Mouse (Mus musculus) left cerebral cortex, postnatal 36 days (tissue): ENCODE measurements around the gene Ccdc85c. TPM values are rescaled to one million over a fixed set of nuclear protein-coding genes. Genes with fewer than 3 reads are reported as not detected.

Experiments used
- DNase-seq, 2 experiments: peaks; one replicate each; pipeline ENCODE4 v3.0.0; 2021 to 2022; ENCODE audit warnings: low spot score in 2 of 2, mixed read lengths in 1 of 2
- intact Hi-C: fragments of 180-260 bp; cut with DNase I; formaldehyde crosslinking; loops from one replicate; pipeline ENCODE4 v1.15.1; 2025
- total RNA-seq, 2 experiments: library from RNA; stranded (reverse); gene quantifications; 2 replicates each; pipeline ENCODE4 v1.2.3; 2021

The Ccdc85c gene
- total RNA-seq, result 10 to 100 TPM; 75.2 to 77.4 TPM

DNA sequence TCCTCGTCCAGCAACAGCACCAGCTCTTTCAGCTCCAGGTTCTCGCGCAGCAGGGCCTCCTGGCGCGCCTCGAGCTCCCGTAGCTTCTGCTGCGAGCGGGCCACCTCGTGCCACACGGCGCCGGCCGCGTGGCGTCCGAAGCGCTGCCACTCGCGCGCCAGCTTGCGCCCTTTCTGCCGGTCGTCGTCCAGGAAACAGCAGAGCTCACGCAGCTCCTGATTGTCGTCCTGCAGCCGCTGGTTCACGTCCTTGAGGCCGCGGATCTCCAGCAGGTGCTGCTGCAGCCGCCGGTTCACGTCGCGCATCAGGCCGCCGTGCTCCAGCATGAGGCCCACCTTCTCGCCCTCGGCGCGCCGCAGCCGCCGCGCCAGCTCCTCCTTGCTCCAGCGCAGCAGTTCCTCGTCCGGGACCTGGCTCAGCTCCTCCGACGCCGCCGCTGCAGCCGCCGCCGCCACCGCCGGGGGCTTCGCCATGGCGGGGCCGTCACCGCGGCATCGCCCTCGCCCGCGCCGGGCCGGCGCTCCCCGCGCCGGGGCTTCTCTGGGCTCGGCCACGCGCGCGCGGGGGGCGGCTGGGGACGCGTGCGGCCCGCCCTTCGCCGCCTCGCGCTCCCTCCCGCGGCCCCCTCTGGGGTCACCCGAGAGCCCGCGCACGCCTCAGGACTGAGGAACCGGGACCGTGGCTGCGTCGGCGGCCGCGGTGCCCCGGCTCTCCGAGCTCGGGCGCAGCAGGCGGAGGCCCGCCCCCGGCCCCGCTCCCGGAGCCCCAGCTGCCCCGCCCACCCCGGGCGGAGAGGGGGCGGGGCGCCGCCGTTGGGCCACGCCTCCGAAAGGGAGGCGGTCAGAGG is at the start of gene Ccdc85c:
Gene Ccdc85c, minus strand, starts transcription at position 765 of the 847 bp plus-strand sequence.
- peak in 1 of 2 experiments; percentile 47 for DNase-seq
- intact Hi-C loops, result loop anchor here (2.0 to 5.0 kb wide), 3 partner anchors 38 to 62 kb away; partner anchors contain the start of gene Cyp46a1

DNA sequence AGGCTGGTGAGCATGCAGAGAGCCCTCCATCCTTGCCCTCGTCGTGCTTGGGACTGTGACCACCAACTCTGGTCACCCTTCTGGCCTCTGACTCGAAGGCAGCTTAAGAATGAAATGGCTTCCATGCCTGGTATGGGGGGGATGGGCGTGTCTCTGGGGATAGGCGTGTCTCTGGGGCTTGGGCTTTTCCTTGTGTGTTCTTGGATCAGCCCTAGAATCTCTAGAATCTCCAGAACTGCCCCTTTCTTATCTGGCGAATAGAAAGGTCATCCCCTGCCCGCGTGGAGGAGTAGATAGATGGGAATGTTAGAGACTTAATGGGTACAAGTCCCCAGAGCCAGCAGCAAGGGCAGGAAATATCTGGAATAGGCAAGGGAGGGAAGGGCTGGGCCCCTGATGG is 44.9 kb upstream of the Ccdc85c start:
- intact Hi-C loops, result no loop called here
- DNase-seq, result no peak

DNA sequence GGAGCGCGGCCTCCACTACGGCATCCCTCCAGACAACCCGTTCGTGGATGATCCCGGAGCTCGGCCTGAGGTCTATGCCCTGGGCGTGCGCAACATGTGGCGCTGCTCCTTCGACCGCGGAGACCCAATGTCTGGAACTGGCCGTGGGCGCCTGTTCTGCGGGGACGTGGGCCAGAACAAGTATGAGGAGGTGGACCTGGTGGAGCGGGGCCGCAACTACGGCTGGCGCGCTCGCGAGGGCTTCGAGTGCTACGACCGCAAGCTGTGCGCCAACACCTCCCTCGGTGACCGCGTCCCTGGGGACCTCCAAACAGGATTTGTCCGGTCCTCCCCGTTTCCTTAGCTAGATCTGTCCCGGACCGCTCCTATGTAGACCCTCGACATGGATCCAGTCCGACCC is 43.3 kb upstream of the Ccdc85c start:
- intact Hi-C loops, result no loop called here
- no peak for DNase-seq

DNA sequence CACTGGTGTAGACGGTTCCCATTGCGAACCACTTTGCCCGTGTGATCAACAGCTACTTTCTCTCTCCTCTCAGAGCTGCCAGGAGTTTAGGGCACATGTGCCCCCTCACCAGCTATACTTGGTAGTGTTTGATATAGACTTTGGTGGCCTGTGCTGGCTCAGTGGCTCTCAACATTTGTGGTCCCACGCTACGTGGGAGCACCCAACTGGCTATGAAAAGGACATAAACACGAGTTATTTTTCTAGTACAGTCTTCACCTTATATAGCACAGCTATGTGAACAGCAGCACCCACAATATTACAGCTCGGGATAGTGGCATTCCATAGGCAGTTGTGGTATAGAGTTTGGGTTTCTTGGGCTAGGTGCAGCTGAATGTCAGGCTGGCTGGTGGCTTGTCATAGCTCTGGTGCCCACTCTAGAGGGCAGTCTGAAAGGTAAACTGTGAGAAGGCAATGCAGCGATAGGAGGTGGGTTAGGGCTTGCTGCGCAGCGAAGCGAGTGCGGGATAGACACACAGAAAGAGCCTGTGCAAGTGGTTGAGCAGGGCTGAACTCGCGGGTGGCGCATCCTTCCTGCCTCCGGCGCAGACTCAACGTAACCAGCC is 42.7 kb upstream of the Ccdc85c start:
- intact Hi-C loops, result no loop called here

DNA sequence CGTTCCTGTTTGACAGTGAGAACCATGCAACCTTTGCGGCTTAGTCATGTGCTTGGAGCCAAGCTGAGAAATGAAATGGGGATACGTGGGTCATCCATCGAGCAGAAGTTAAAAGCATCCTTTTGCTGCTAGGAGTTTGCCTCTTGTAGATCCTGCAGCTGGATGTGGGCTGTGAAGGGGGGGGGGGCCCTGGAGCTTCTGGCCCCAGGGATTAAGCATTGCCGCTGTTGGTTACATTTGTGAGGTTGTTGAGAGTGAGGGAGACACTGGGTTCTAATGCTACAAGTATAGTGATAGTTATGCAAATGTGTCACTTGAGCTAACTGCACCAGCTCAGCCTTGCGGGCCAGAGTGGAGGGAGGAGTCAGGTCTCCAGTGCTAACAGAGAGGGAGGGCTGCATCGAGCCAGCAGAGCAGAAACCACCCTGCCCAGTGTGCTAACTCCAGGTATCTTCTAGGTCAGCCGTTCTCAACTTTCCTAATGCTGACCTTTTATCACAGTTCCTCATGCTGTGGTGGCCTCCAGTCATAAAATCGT is 42.0 kb upstream of the Ccdc85c start:
- intact Hi-C loops, result no loop called here
- DNase-seq, result no peak

More for the DNA sequence above, 42.7 kb upstream of the Ccdc85c start:
- DNase-seq, result no peak

DNA sequence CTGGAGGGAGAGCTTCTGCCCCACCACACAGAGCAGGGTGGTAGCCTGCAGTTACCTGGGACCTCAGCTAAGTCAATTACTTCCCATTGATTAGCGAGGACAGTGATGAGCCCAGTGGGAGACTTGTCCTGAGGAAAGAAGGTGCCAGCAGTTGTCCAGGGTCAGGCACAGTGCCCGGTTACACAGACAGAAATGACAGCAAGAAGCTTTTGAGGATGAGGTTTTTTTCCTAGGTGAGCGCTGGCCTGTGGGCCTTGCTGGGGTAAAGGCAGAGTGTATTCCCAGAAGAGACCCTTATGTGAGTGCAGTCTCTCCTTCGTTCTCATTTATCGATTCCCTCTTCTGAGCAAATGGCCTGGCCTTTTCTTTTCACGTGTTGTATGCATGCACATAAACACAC is 41.4 kb upstream of the Ccdc85c start:
- no peak for DNase-seq
- intact Hi-C loops, result no loop called here

DNA sequence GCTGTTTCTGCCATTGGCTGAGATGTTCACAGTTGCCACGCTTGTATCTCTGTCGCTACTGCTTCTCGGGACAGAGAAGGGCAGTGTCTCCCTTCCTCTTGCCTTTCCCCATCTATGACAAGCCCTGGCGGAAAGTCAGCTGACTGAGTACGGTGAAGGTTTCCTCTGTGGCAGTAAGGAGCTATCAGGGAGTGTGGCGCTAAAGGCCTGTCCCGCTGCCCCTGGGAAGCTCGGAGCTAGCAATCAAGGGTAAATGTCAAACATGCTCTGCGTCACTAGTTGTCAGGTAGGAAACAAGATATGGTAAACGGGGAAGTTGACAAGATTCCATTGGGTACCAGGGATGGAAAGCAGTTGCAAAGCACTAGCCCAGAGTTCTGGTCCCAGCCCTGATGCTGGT is 40.6 kb upstream of the Ccdc85c start:
- no peak for DNase-seq
- intact Hi-C loops, result no loop called here

DNA sequence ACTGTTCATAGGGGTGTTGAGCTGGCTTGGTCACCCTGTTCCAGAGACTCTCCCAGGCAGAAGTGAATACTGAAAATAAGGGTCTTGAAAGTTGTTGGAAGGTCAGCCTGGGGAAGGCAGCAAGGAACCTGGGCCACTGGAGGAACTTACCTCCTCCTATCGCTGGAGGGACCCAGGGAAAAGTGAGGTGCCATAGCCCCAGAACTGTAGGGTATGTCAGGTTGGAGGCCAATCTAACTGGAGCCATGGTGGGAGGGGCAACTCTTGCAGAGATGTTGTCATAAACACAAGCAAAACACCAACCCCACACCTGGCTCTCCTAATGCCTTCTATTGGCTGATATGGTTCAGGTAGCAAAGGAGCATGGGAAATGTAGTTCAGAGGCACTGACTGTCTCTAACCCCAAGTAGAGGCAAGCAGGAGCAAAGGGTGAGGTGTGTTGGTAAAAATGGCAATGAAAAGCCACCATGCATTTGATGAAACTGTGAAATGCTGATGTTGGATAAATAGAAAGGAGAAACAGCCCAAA is 38.1 kb upstream of the Ccdc85c start:
- intact Hi-C loops, result no loop called here
- DNase-seq, result no peak

DNA sequence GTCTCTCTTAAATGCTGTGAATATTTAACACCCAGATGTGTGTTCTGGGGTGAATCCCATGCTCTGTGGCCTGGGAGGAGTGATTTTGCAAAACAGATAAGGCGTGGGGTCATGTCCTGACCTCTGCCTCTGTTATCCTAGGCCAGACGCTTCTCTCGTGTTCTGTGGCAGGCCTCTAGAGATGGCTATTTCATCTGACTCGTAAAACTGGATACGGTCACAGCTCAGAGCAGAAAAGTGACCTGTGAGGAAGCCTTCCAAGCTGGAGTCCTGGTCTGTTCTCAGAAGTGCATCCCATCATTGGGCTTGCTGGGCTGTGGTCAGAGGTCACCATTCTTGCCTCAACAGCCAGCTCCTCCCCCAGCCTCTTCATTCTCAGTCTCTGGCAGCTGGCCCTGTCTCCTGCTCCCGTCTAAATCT is 37.2 kb upstream of the Ccdc85c start:
- DNase-seq, result no peak
- intact Hi-C loops, result no loop called here

DNA sequence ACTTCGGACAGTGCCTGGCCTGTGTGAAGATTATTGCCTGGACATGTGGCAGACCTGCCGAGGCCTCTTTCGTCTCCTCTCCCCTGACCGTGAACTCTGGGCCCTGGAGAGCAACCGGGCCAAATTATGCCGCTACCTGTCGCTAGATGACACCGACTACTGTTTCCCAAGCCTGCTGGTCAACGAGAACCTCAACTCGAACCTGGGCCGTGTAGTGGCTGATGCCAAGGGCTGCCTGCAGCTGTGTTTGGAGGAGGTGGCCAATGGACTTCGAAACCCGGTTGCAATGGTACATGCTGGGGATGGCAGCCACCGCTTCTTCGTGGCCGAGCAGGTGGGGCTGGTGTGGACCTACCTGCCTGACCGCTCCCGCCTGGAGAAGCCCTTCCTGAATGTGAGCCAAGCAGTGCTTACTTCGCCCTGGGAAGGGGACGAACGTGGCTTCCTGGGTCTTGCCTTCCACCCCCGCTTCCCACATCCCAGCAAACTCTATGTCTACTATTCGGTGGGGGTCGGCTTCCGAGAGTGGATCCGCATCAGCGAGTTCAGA is 36.6 kb upstream of the Ccdc85c start:
- intact Hi-C loops, result no loop called here
- no peak for DNase-seq

DNA sequence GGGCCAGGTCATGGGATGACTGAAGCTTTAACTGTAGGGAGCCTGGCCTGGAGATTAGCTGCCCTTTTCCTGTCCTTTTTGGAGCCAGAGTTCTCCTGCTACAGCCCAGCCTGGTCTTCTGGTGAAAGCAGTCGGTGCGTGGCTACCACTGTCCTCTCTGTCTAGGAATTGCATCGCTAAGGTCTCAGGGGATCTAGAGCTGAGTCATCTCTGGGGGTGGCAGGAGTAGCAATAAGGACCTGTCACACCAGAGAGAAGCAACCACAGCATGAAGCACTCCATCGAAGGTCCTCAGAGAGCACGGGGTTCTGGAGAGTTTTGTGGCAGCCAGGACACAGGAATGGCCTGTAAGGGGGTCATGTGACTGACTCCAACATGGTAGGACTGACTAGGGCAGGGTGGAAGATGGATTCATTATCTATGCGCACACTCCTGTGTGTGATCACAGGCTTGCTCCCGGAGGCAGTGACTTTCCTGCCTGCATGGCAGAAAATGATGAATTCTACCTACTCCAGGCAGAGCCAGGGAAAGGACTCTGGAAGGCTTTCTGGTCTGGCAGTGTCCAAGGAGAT is 35.3 kb upstream of the Ccdc85c start:
- intact Hi-C loops, result no loop called here
- no peak for DNase-seq

DNA sequence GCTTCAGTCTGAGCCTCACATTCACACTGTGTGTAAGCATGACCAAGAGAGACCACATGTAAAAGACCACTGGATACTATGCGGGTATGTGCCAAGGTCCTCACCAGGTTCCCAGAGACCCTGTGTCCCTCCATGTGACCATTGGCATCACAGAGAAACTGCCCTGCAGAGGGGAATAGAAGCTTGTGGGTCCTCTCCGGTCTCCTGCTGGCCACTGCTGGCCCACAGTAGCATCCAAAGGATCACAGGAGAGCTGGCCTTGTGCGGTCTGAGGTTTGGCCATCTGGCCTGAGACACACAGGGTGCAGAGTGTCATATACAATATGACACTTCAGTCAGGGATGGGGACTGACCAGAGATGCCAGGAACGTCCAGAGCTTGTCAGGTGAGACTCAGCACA is 34.8 kb upstream of the Ccdc85c start:
- intact Hi-C loops, result no loop called here
- no peak for DNase-seq

DNA sequence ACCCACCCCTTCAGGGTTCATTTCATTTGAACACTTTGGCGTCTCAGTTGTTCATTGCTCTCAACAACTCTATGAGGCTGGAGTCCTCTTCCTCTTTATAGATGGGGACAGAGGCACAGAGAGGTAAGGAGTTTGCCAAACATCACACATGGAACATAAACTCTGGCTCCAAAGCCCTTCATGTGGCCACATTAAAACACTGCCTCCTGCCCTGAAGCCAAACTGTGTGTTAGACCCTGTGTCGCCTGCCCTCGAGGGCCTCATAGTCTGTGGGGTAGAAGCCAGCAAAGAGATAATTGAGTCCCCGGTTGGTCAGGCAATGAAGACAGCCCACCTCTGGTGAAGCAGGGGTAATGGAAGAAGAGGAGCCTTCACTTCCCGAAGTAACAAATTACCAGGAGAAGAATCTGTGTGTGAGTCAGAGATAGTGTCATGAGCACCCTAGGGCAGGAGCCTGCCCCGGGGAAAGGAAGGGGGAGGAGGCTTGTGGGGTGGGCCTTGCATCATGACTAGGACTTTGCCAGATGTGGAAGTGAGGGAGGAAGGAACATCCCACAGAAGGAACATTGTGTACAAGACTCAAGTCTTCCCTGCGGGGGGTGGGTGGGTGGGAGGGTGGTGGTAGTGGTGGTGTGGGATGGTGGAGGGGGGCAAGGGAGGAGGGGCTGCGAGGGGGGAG is 34.0 kb upstream of the Ccdc85c start:
- intact Hi-C loops, result no loop called here
- DNase-seq, result no peak

DNA sequence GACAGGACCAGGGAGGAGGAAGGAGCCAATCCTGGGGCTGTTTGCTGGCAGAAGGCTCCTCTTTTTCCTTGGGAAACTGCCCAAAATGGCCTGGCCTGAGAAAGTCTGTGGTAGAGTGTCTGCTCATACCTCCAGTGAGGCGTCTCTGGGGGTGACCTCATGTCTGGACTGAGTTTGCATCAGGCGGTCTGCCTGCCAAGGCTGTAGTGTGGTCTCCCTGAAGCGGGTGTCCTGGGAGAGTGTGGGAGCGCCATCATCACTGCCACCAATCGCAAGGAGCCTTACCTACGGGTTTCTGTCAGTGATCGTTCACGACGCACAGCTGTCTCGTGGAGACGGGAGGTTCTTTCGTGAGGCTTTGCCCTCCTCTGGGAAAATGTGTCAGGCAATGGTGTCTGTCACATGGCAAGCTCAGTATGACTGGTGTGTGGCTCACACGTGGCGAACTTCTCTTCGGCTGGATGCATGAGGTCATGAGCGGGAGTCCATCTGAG is 33.2 kb upstream of the Ccdc85c start:
- DNase-seq, result no peak
- intact Hi-C loops, result no loop called here

DNA sequence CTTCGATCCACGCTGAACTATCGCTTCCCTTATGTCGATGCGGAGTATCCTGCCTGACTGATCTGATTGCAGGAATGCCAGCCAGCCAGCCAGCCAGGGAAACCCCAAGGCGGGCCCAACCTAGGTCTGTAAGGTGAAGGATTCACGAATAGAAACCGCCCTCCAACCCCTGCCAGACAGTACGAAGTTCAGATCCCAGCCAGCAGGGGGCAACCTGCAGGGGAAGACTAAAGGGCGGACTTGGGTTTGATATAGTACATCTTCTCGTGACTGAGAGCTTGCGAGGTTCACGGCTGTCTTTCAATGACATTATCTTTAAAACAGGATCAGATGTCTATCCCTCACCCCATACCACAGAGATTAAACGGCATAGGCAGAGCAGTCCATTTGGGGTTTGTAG is 32.3 kb upstream of the Ccdc85c start:
- intact Hi-C loops, result no loop called here
- peak in 1 of 2 experiments; percentile 36 for DNase-seq

DNA sequence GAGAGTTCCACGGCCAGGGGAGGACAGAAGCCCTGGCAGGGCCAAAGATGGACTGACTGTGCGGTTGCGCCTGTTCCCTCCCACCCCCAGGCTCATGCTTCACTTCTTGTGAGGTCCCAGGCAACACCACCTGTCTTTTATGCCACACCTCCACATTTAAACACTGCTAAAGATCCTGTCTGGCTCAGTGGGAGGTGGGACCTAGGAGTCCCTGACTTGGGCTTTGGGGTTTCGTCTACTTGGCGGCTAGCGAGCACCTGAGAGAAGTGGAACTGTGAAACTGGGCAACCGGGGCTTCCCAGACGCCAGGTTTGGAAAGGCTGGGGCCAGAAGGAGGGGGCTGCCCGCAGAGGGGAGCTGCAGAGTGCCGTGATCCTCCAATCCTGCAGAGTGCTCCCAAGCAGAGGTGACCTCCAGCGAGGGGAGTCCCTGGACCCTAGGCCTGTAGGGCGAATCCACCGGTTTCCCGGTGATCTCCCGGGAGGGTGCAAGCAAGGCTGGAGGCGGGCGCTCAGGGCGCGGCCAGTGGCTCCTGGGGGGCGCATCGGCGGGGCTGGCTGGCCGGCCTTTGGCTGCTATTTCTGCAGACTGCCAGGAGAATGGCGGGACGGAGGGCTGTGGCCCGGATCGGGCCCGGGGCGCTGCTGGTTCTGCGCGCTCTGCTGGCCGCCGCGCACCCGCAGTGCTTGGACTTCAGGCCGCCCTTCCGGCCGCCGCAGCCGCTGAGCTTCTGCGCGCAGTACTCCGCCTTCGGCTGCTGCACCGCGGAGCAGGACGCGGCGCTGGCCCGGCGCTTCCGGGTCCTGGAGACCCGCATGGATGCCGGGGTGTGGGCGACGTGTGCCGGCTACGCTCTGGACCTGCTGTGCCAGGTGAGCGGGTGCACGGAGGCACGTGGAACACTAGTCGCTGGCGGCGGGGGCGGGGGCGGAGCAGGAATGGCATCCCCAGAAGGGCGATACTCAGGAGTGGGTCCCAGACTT is 30.9 kb upstream of the Ccdc85c start, which contains the start of gene Hhipl1:
Gene Hhipl1, plus strand, starts transcription at position 459 of the 983 bp plus-strand sequence.
- intact Hi-C loops, result no loop called here
- peak in 1 of 2 experiments; percentile 44 for DNase-seq

DNA sequence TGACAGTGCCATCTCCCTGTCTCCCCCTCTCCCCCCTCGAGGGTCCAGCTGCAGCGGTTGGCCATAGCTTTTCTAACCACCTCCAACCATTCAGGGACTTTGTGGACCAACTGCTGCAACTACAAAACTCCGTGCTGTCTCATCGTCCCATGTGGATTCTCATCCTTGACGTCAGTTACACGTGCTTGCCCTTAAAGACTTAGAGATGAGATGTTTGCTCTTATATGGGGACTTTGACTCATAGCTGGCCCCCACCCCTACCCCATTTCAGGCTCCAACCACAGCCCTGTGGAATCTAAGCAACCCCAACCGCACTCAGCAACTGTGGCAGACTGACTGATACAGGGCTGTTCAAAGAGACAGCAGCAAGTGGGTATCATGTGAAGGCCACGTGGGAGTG is 29.9 kb upstream of the Ccdc85c start:
- no peak for DNase-seq
- intact Hi-C loops, result no loop called here

DNA sequence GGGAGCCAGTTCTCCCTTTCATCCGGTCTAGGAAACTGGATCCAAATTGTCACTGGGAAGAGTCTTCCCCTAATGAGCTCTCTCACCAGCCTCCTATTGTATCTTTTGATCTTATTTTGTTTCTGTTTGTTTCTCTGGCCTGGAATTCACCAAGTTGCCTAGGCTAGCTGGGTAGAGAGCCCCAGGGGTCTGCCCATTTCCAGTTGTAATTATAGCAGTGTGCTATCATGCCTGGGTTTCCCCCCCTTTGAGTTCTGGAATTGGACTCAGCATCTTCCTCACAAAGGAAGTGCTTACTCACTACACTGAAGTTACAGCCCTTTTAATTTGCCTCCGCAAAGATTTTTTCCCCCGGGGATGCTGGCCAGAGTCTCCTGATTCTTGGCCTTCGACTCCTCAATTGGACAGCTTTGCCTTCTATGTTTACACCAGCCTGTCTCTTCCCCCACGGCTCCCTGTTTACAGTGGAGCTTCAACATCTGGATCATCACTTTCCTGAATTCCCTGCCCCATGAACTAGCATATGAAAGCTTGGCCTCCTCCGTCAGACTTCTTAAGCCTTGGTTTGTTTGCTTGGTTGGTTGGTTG is 28.6 kb upstream of the Ccdc85c start:
- DNase-seq, result no peak
- intact Hi-C loops, result no loop called here
